ENCODE assay signal across 8 mouse cellular contexts in the genomic region with DNA sequence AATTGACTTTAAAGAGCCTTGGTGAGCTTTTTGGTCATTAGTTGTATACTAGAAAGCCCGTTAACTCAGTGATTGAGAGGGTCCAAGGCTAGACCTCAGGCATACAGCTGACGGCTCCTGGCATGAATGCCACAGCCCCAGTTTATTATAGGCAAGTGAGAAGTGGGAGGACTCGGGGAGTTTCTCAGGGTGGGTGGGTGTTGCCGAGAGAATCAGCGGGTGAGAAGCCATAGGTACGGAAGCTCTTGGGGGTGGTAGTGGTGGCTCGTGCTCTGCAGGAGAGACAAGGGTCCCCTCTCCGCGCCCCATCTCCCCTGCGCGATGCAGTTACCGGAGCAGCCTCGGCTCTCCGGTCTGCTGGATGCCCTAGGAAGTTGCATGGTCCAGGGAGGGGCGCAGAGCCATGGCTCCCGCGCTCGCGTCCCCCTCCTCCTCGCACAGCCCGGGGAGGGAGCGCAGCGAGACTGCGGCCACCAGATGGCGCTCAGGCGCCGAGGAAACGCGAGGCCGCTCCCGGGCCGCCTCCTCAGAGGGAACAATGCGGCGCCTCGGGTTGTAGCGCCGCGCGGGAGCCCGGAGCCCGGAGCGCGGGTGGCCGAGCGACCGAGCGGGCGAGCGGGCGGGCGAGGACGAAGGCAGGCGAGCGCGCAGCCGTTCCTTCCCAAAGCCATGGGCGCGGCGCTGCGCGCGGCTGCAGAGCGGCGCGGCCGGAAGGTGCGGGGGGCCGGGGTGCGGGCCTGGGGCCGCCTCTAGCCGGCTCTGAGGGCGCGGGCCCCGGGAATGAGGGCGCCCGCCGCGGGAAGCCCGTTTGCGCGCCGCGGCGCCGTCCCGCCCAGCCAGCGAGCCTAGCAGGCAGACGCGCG. TPM values are rescaled to one million over a fixed set of nuclear protein-coding genes. Genes with fewer than 3 reads are reported as not detected.
DNase-seq lines count a peak whose midpoint lies in the region; ATAC-seq and TF ChIP-seq lines count a peak whose summit lies in the region.

A gene (plus strand): TSS at position 541 of the 863 bp plus-strand sequence.

- peak within 1 kb of the TSS; percentile 74 for H3K4me2 ChIP-seq in neural tube, embryonic 15.5 days

- peaks cover 4 to 36% of the 10 kb centered on the region in 2 experiments; a peak in 2 of 4 replicates for H3K4me1 ChIP-seq in ES-E14 (ENCODE audit: control insufficient read depth in 2 of 2, insufficient read depth in 2 of 2, low read length in 2 of 2, poor library complexity in 1 of 2)
- peaks cover 21% of the 10 kb centered on the region for H3K4me1 ChIP-seq in cerebellum, adult 2 months (ENCODE audit: control insufficient read depth, insufficient read depth, low read length)
- H3K4me1 ChIP-seq in neural tube, embryonic 15.5 days: peaks cover 61% of the 10 kb centered on the region

- peak within 1 kb of the TSS; percentile 78 to 80 for H3K4me3 ChIP-seq in ES-E14 (ENCODE audit: insufficient read depth in 1 of 2, low read depth in 1 of 2, low read length in 2 of 2, poor library complexity in 1 of 2, severe bottlenecking in 1 of 2)
- H3K4me3 ChIP-seq in cerebellum, adult 2 months (replicated peaks; ENCODE audit: insufficient read depth, low read depth, low read length): peak within 1 kb of the TSS; percentile 54
- H3K4me3 ChIP-seq in neural tube, embryonic 15.5 days (replicated peaks): peak within 1 kb of the TSS; percentile 61

- TF ChIP-seq CTCF in cerebellum, adult 2 months (IDR thresholded peaks at IDR 0.05; ENCODE audit: borderline replicate concordance, insufficient read depth, low read depth, low read length): peak; percentile 79

- peak; percentile 89 for ATAC-seq in neural tube, embryonic 15.5 days (ENCODE audit: low FRiP score)

- no peak within 1 kb of the TSS for H3K27ac ChIP-seq in ES-E14 (ENCODE audit: insufficient read depth, low read depth, low read length, poor library complexity, severe bottlenecking)
- no peak within 1 kb of the TSS for H3K27ac ChIP-seq in cerebellum, adult 2 months (ENCODE audit: insufficient read depth, low read length)
- peak within 1 kb of the TSS; percentile 81 for H3K27ac ChIP-seq in neural tube, embryonic 15.5 days (replicated peaks)

- no peaks in the 10 kb centered on the region for H3K9me3 ChIP-seq in ES-E14 (ENCODE audit: control insufficient read depth, insufficient read depth, low read depth, low read length)
- H3K9me3 ChIP-seq in neural tube, embryonic 15.5 days (replicated peaks): no peaks in the 10 kb centered on the region

- WGBS in cerebellum, adult 2 months: 2% methylated on average over 87 of the region's 90 CpGs
- under 1% methylated on average over 84 of the region's 90 CpGs for WGBS in neural tube, embryonic 15.5 days

- H3K36me3 ChIP-seq in ES-E14 (ENCODE audit: control insufficient read depth, insufficient read depth, low read length, poor library complexity, severe bottlenecking): no peaks in the 10 kb centered on the region
- peaks cover 4% of the 10 kb centered on the region for H3K36me3 ChIP-seq in neural tube, embryonic 15.5 days

- no peak for TF ChIP-seq POLR2A in cerebellum, adult 2 months (IDR thresholded peaks at IDR 0.05; ENCODE audit: borderline replicate concordance, insufficient read depth, low read length)

- DNase-seq in ES-E14 (ENCODE audit: low read depth, low spot score): peak; percentile 75
- DNase-seq in cerebellum, adult 2 months: peak; percentile 84 to 89
- peak; percentile 92 for DNase-seq in forelimb bud, embryonic 11.5 days (ENCODE audit: low read depth, low spot score)
- peak; percentile 90 for DNase-seq in heart, postnatal 4 days
- DNase-seq in layer of hippocampus, adult 18-20 months (ENCODE audit: low spot score in 2 of 2): peak; percentile 82 to 92
- peak; percentile 49 to 71 for DNase-seq in lung, adult 18-20 months
- DNase-seq in testis, postnatal 10 days (ENCODE audit: low spot score): peak; percentile 93

- H3K9ac ChIP-seq in ES-E14 (ENCODE audit: insufficient read depth, low read depth, low read length, poor library complexity, severe bottlenecking): peak within 1 kb of the TSS; percentile 77
- peak within 1 kb of the TSS; percentile 90 for H3K9ac ChIP-seq in neural tube, embryonic 15.5 days (replicated peaks)

- in situ Hi-C loops in ES-E14 (cut with MboI; ENCODE audit: low sequenced_read_pairs in 2 of 2, unreplicated experiment in 2 of 2): loop anchor here in 1 of 2 experiments (25.0 kb wide), 1 partner anchor 94 kb away; no protein-coding TSS in a partner anchor

- H3K27me3 ChIP-seq in cerebellum, adult 2 months (ENCODE audit: control insufficient read depth, insufficient read depth, low read length): no peaks in the 10 kb centered on the region
- peaks cover 13% of the 10 kb centered on the region; the same call in 1 of the 2 replicates for H3K27me3 ChIP-seq in neural tube, embryonic 15.5 days (replicated peaks)

TF ChIP-seq in ES-E14, 5 proteins besides CTCF, POLR2A, EP300 and RAD21:
- TF ChIP-seq ZC3H11A (IDR thresholded peaks at IDR 0.05; ENCODE audit: borderline replicate concordance, low read depth, low read length) (peak; percentile 79), CHD2 (IDR thresholded peaks at IDR 0.05; ENCODE audit: low read depth, low read length) (no peak), HCFC1 (IDR thresholded peaks at IDR 0.05; ENCODE audit: borderline replicate concordance, insufficient read depth, low read length) (0 out of 2 replicates have a peak, but pooled peaks have one; percentile 41), ZNF384 (IDR thresholded peaks at IDR 0.05; ENCODE audit: low read depth, low read length) (no peak), MAFK (IDR thresholded peaks at IDR 0.05; ENCODE audit: insufficient read depth, low read depth, low read length) (no peak)

RNA-seq across cellular contexts. Expression of the gene that starts here (rescaled TPM):
- total RNA-seq in ES-E14 (2012; rRNA removed): 7.1 and 10.1 TPM in 2 replicates
- 25.6 and 26.9 TPM in 2 replicates for polyA plus RNA-seq in cerebellum, adult 2 months (2012; rRNA removed)
- total RNA-seq in heart, postnatal 4 days (2021): 1 to 10 TPM in 1 of 2 experiments, under 1 TPM in 1; 0.93 to 1.2 TPM
- total RNA-seq in layer of hippocampus, adult 18-20 months (2021): 10 to 100 TPM; 41.1 to 47.8 TPM
- polyA plus RNA-seq in neural tube, embryonic 15.5 days (2015; fragmentation: Nextera tagmentation; extraction: Ambion mirVana): 20.1 and 25.0 TPM in 2 replicates
